Mouse (Mus musculus) embryonic facial prominence, embryonic 14.5 days (tissue): Measurements from ENCODE around the gene Bcorl1. TPM values are rescaled to one million over a fixed set of nuclear protein-coding genes. Genes with fewer than 3 reads are reported as not detected.

Experiments used
- ATAC-seq: fragments of 200-750 bp; cut with Nextera tagmentation; 2 replicates; pipeline ENCODE4 v1.8.0; 2017; ENCODE audit warnings: low read depth, moderate number of reproducible peaks, moderate TSS enrichment
- DNase-seq: peaks from one replicate; pipeline ENCODE4 v3.0.0-alpha.2; 2015; ENCODE audit warnings: low spot score
- H3K27ac ChIP-seq: fragments of 300-500 bp; sonication (generic); replicated peaks from 2 replicates; pipeline ENCODE4 v1.5.1; 2014; ENCODE audit warnings: low read depth, mild to moderate bottlenecking, low read length, moderate library complexity
- H3K27me3 ChIP-seq: fragments of 300-500 bp; sonication (generic); replicated peaks from 2 replicates; pipeline ENCODE4 v1.6.1; 2014; ENCODE audit warnings: low read length; ENCODE audit not compliant: control insufficient read depth, insufficient read depth
- H3K36me3 ChIP-seq: fragments of 300-500 bp; sonication (generic); 2 replicates; pipeline ENCODE4 v1.6.1; 2014; ENCODE audit warnings: low read length, mixed read lengths; ENCODE audit not compliant: control insufficient read depth, insufficient read depth
- H3K4me1 ChIP-seq: fragments of 300-500 bp; sonication (generic); 2 replicates; pipeline ENCODE4 v1.6.1; 2014; ENCODE audit warnings: antibody characterized with exemption, low read length; ENCODE audit not compliant: control insufficient read depth, insufficient read depth
- H3K4me2 ChIP-seq: fragments of 300-500 bp; sonication (generic); 2 replicates; pipeline ENCODE4 v1.6.1; 2014; ENCODE audit warnings: low read depth, mild to moderate bottlenecking, low read length, moderate library complexity, mixed read lengths
- H3K4me3 ChIP-seq: fragments of 300-500 bp; sonication (generic); 2 replicates; pipeline ENCODE4 v1.5.1; 2014; ENCODE audit warnings: low read depth, mild to moderate bottlenecking, low read length
- H3K9ac ChIP-seq: fragments of 300-500 bp; sonication (generic); 2 replicates; pipeline ENCODE4 v1.6.1; 2014; ENCODE audit warnings: low read depth, mild to moderate bottlenecking, low read length, moderate library complexity, mixed read lengths
- H3K9me3 ChIP-seq: fragments of 300-500 bp; sonication (generic); 2 replicates; pipeline ENCODE4 v1.6.1; 2016; ENCODE audit warnings: low read length; ENCODE audit not compliant: control insufficient read depth
- WGBS: fragments of 180-500 bp; shearing (Covaris S2); extraction: QIAGEN DNeasy Blood & Tissue Kit; methylation state at CpG from one replicate; pipeline ENCODE4 v1.1.7; 2014; 5-methylcytosine and 5-hydroxymethylcytosine counted together
- polyA plus RNA-seq: library from polyadenylated mRNA; unstranded; fragments of >200 nt; fragmentation: Nextera tagmentation; extraction: Ambion mirVana; gene quantifications from 2 replicates; pipeline ENCODE4 v1.2.1, GENCODE M21; 2014

The Bcorl1 gene
- polyA plus RNA-seq, 1 experiment from 2014 or later = 7.0 TPM

- no peak overlapping the region for H3K4me3 ChIP-seq
- ATAC-seq = no peak
- H3K36me3 ChIP-seq = no peaks in the 10 kb centered on the region
- no peaks in the 10 kb centered on the region for H3K27me3 ChIP-seq
- H3K4me2 ChIP-seq = peak overlapping the region; percentile 58; the same call in 1 of the 2 replicates
- DNase-seq = no peak
- H3K9ac ChIP-seq = no peak overlapping the region
- 28% methylated on average over 9 of the region's 9 CpGs for WGBS
- no peaks in the 10 kb centered on the region for H3K4me1 ChIP-seq
- no peaks in the 10 kb centered on the region for H3K9me3 ChIP-seq
- no peak overlapping the region for H3K27ac ChIP-seq
Observed at GRCm38 (mm10) chrX:48455018-48455417, 113.9 kb downstream of the Bcorl1 start.

- DNase-seq (no peak), ATAC-seq (no peak)
- no peak overlapping the region for H3K4me2 ChIP-seq
- H3K27me3 ChIP-seq = no peaks in the 10 kb centered on the region
- H3K36me3 ChIP-seq = no peaks in the 10 kb centered on the region
- no peaks in the 10 kb centered on the region for H3K4me1 ChIP-seq
- H3K9me3 ChIP-seq = no peaks in the 10 kb centered on the region
- H3K9ac ChIP-seq = no peak overlapping the region
- H3K27ac ChIP-seq = no peak overlapping the region
- H3K4me3 ChIP-seq = no peak overlapping the region
- 59% methylated on average over 6 of the region's 6 CpGs for WGBS
Observed at GRCm38 (mm10) chrX:48456956-48457355, 115.8 kb downstream of the Bcorl1 start.

Other genes starting within 250 kb of the Bcorl1 start
- 4.6 and 5.8 TPM in 2 replicates for gene Xpnpep2, start 232.6 kb upstream of the Bcorl1 start, polyA plus RNA-seq
- 4.6 and 4.8 TPM in 2 replicates for gene Sash3, start 194.9 kb upstream of the Bcorl1 start, polyA plus RNA-seq
- gene Zdhhc9, start 132.5 kb upstream of the Bcorl1 start, polyA plus RNA-seq = 6.6 and 7.1 TPM in 2 replicates
- 17.2 and 17.4 TPM in 2 replicates for gene Utp14a, start 84.5 kb upstream of the Bcorl1 start, polyA plus RNA-seq
- gene Elf4, start 121.8 kb downstream of the Bcorl1 start, polyA plus RNA-seq = 11.5 and 12.7 TPM in 2 replicates
- gene Aifm1, start 172.2 kb downstream of the Bcorl1 start, polyA plus RNA-seq = 57.4 and 63.5 TPM in 2 replicates
- 4.7 and 5.5 TPM in 2 replicates for gene Rab33a, start 177.9 kb downstream of the Bcorl1 start, polyA plus RNA-seq